Mouse (Mus musculus): ENCODE results near the gene Bad. TPM values are rescaled to one million over a fixed set of nuclear protein-coding genes. Genes with fewer than 3 reads are reported as not detected.

Gene Bad
- polyA plus RNA-seq, 1 experiment: 59.1 TPM

GRCm38 (mm10) chr19:6913991-6914390 lies 27.7 kb upstream of the Bad start:
- H3K27me3 ChIP-seq (ENCODE audit: control insufficient read depth, insufficient read depth, low read length): no peaks in the 10 kb centered on the region
- H3K4me3 ChIP-seq (ENCODE audit: control insufficient read depth, insufficient read depth, low read length): no peak overlapping the region
- TF ChIP-seq CTCF (IDR thresholded peaks at IDR 0.05; ENCODE audit: borderline replicate concordance, control insufficient read depth, extremely low read depth, insufficient read depth, low read length, poor library complexity) (no peak), POLR2A (IDR thresholded peaks at IDR 0.05; ENCODE audit: control insufficient read depth, extremely low read depth, insufficient read depth, low read length, poor library complexity) (no peak)
- H3K4me1 ChIP-seq (replicated peaks; ENCODE audit: control insufficient read depth, insufficient read depth, low read length): peaks cover 16% of the 10 kb centered on the region
- DNase-seq: no peak
- WGBS: 98% methylated on average over 11 of the region's 11 CpGs
- H3K36me3 ChIP-seq (ENCODE audit: control insufficient read depth, insufficient read depth, low read length): peaks cover 4% of the 10 kb centered on the region; the same call in 1 of the 2 replicates
- no peak overlapping the region for H3K27ac ChIP-seq (ENCODE audit: control insufficient read depth, insufficient read depth, low read length)

- TF ChIP-seq CTCF (IDR thresholded peaks at IDR 0.05; ENCODE audit: borderline replicate concordance, control insufficient read depth, extremely low read depth, insufficient read depth, low read length, poor library complexity): no peak
- TF ChIP-seq POLR2A (IDR thresholded peaks at IDR 0.05; ENCODE audit: control insufficient read depth, extremely low read depth, insufficient read depth, low read length, poor library complexity): no peak
- H3K36me3 ChIP-seq (ENCODE audit: control insufficient read depth, insufficient read depth, low read length): peaks cover 4% of the 10 kb centered on the region; the same call in 1 of the 2 replicates
- WGBS: 98% methylated on average over 9 of the region's 9 CpGs
- H3K27ac ChIP-seq (ENCODE audit: control insufficient read depth, insufficient read depth, low read length): no peak overlapping the region
- peaks cover 16% of the 10 kb centered on the region for H3K4me1 ChIP-seq (replicated peaks; ENCODE audit: control insufficient read depth, insufficient read depth, low read length)
- DNase-seq: no peak
- no peak overlapping the region for H3K4me3 ChIP-seq (ENCODE audit: control insufficient read depth, insufficient read depth, low read length)
- no peaks in the 10 kb centered on the region for H3K27me3 ChIP-seq (ENCODE audit: control insufficient read depth, insufficient read depth, low read length)
Observed at GRCm38 (mm10) chr19:6914540-6914939, 27.1 kb upstream of the Bad start.

- peaks cover 4% of the 10 kb centered on the region; the same call in 1 of the 2 replicates for H3K36me3 ChIP-seq (ENCODE audit: control insufficient read depth, insufficient read depth, low read length)
- no peak overlapping the region for H3K4me3 ChIP-seq (ENCODE audit: control insufficient read depth, insufficient read depth, low read length)
- TF ChIP-seq POLR2A (IDR thresholded peaks at IDR 0.05; ENCODE audit: control insufficient read depth, extremely low read depth, insufficient read depth, low read length, poor library complexity): no peak
- TF ChIP-seq CTCF (IDR thresholded peaks at IDR 0.05; ENCODE audit: borderline replicate concordance, control insufficient read depth, extremely low read depth, insufficient read depth, low read length, poor library complexity): no peak
- no peaks in the 10 kb centered on the region for H3K27me3 ChIP-seq (ENCODE audit: control insufficient read depth, insufficient read depth, low read length)
- no peak overlapping the region for H3K27ac ChIP-seq (ENCODE audit: control insufficient read depth, insufficient read depth, low read length)
- peaks cover 19% of the 10 kb centered on the region for H3K4me1 ChIP-seq (replicated peaks; ENCODE audit: control insufficient read depth, insufficient read depth, low read length)
- DNase-seq: no peak
- WGBS: 95% methylated on average over 4 of the region's 4 CpGs
Observed at GRCm38 (mm10) chr19:6915276-6915675, 26.4 kb upstream of the Bad start.

- TF ChIP-seq CTCF (IDR thresholded peaks at IDR 0.05; ENCODE audit: borderline replicate concordance, control insufficient read depth, extremely low read depth, insufficient read depth, low read length, poor library complexity) (no peak), POLR2A (IDR thresholded peaks at IDR 0.05; ENCODE audit: control insufficient read depth, extremely low read depth, insufficient read depth, low read length, poor library complexity) (no peak)
- 93% methylated on average over 4 of the region's 4 CpGs for WGBS
- peaks cover 4% of the 10 kb centered on the region; the same call in 1 of the 2 replicates for H3K36me3 ChIP-seq (ENCODE audit: control insufficient read depth, insufficient read depth, low read length)
- DNase-seq: no peak
- peaks cover 21% of the 10 kb centered on the region for H3K4me1 ChIP-seq (replicated peaks; ENCODE audit: control insufficient read depth, insufficient read depth, low read length)
- no peaks in the 10 kb centered on the region for H3K27me3 ChIP-seq (ENCODE audit: control insufficient read depth, insufficient read depth, low read length)
- no peak overlapping the region for H3K4me3 ChIP-seq (ENCODE audit: control insufficient read depth, insufficient read depth, low read length)
- no peak overlapping the region for H3K27ac ChIP-seq (ENCODE audit: control insufficient read depth, insufficient read depth, low read length)
Observed at GRCm38 (mm10) chr19:6916496-6916895, 25.2 kb upstream of the Bad start.

- Histone ChIP-seq H3K27me3 (ENCODE audit: control insufficient read depth, insufficient read depth, low read length) (no peaks in the 10 kb centered on the region), H3K4me3 (ENCODE audit: control insufficient read depth, insufficient read depth, low read length) (no peak overlapping the region), H3K27ac (ENCODE audit: control insufficient read depth, insufficient read depth, low read length) (no peak overlapping the region), H3K36me3 (ENCODE audit: control insufficient read depth, insufficient read depth, low read length) (no peaks in the 10 kb centered on the region), H3K4me1 (replicated peaks; ENCODE audit: control insufficient read depth, insufficient read depth, low read length) (peaks cover 17% of the 10 kb centered on the region)
- no peak for DNase-seq
- 97% methylated on average over 4 of the region's 4 CpGs for WGBS
- no peak for TF ChIP-seq POLR2A (IDR thresholded peaks at IDR 0.05; ENCODE audit: control insufficient read depth, extremely low read depth, insufficient read depth, low read length, poor library complexity)
- no peak for TF ChIP-seq CTCF (IDR thresholded peaks at IDR 0.05; ENCODE audit: borderline replicate concordance, control insufficient read depth, extremely low read depth, insufficient read depth, low read length, poor library complexity)
Observed at GRCm38 (mm10) chr19:6918321-6918720, 23.3 kb upstream of the Bad start.

- no peak for TF ChIP-seq CTCF (IDR thresholded peaks at IDR 0.05; ENCODE audit: borderline replicate concordance, control insufficient read depth, extremely low read depth, insufficient read depth, low read length, poor library complexity)
- Histone ChIP-seq H3K27me3 (ENCODE audit: control insufficient read depth, insufficient read depth, low read length) (no peaks in the 10 kb centered on the region), H3K4me1 (replicated peaks; ENCODE audit: control insufficient read depth, insufficient read depth, low read length) (peaks cover 17% of the 10 kb centered on the region), H3K27ac (ENCODE audit: control insufficient read depth, insufficient read depth, low read length) (no peak overlapping the region), H3K36me3 (ENCODE audit: control insufficient read depth, insufficient read depth, low read length) (no peaks in the 10 kb centered on the region), H3K4me3 (ENCODE audit: control insufficient read depth, insufficient read depth, low read length) (no peak overlapping the region)
- no peak for DNase-seq
Observed at GRCm38 (mm10) chr19:6919431-6919830, 22.2 kb upstream of the Bad start.

Measured in thymus, adult 2 months (tissue).